Mouse (Mus musculus) liver, postnatal 0 days (tissue): ENCODE measurements around the gene Trpm3.

Experiments used
- CTCF ChIP-seq: sonication (generic); IDR thresholded peaks from 2 replicates; pipeline ENCODE4 v1.5.1; 2016; ENCODE audit warnings: antibody characterized with exemption, low read depth
- EP300 ChIP-seq: IDR thresholded peaks from 2 replicates; pipeline ENCODE4 v1.6.1; 2016; ENCODE audit warnings: antibody characterized with exemption, low read depth, mild to moderate bottlenecking

DNA sequence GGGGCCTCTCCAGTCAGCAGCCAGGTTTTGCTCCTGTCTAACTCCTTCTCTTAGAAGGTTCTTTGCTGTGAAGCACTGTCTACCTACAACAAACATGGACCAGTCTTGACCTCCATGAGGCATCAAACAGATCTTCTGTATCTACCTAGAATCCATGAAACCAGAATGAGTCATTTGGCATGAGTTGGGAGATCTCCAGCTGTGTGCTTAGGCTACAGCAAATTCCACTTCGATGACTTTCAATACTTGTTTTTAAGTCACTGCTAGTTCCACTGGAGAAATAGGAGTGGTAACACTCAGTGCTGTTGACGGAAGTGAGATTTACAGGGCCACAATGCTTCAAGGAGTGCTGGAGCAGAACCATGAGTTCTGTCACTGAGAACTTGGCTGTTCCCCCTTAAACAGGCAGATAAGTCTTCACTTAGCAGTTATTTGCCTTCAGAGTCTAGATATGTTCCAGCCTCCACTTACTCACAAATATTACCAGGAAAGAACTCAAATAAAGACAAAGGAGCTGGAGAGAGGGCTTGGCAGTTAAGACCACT lies 689.4 kb downstream of the Trpm3 start:
- TF ChIP-seq CTCF (no peak), EP300 (no peak)
